Mouse (Mus musculus): ENCODE data around the gene Gm4969.
"Not testable (repeated sequence)": the region's sequence is repeated elsewhere in the genome, so short reads cannot be mapped to it uniquely, and the experiment has no call there.

Gene Gm4969

GRCm38 (mm10) chr7:19118028-19118771, at the start of gene Gm4969:
TSS of gene Gm4969 (minus strand) at chr7:19118368.
- peak; percentile 58 for DNase-seq

- no peak for DNase-seq
Observed at GRCm38 (mm10) chr7:19166990-19167389, 48.8 kb upstream of the Gm4969 start.

- DNase-seq, result no peak
Observed at GRCm38 (mm10) chr7:19165656-19166423, 47.7 kb upstream of the Gm4969 start, which contains the start of gene Gipr. TSS of gene Gipr (minus strand) at chr7:19166127.

GRCm38 (mm10) chr7:19164978-19165377, 46.8 kb upstream of the Gm4969 start:
- DNase-seq, result no peak

GRCm38 (mm10) chr7:19164189-19164588, 46.0 kb upstream of the Gm4969 start:
- no peak for DNase-seq

- DNase-seq, result no peak
Observed at GRCm38 (mm10) chr7:19163752-19164151, 45.6 kb upstream of the Gm4969 start.

- no peak for DNase-seq
Observed at GRCm38 (mm10) chr7:19162928-19163327, 44.8 kb upstream of the Gm4969 start.

GRCm38 (mm10) chr7:19160115-19160514, 41.9 kb upstream of the Gm4969 start:
- DNase-seq, result no peak

GRCm38 (mm10) chr7:19159411-19159810, 41.2 kb upstream of the Gm4969 start:
- DNase-seq, result no peak

- DNase-seq, result no peak
Observed at GRCm38 (mm10) chr7:19158601-19159000, 40.4 kb upstream of the Gm4969 start.

- DNase-seq, result peak; percentile 90
Observed at GRCm38 (mm10) chr7:19157160-19157800, 39.1 kb upstream of the Gm4969 start.

GRCm38 (mm10) chr7:19155825-19156475, 37.8 kb upstream of the Gm4969 start:
- no peak for DNase-seq

- no peak for DNase-seq
Observed at GRCm38 (mm10) chr7:19154796-19155195, 36.6 kb upstream of the Gm4969 start.

- DNase-seq, result not testable (repeated sequence)
Observed at GRCm38 (mm10) chr7:19151121-19151520, 33.0 kb upstream of the Gm4969 start.

- DNase-seq, result peak; percentile 96
Observed at GRCm38 (mm10) chr7:19149626-19150025, 31.5 kb upstream of the Gm4969 start, which contains the start of gene Snrpd2. TSS of gene Snrpd2 (plus strand) at chr7:19149722.

- peak; percentile 99 for DNase-seq
Observed at GRCm38 (mm10) chr7:19148875-19149541, 30.8 kb upstream of the Gm4969 start, which contains the start of gene Qpctl. TSS of gene Qpctl (minus strand) at chr7:19149291.

GRCm38 (mm10) chr7:19148180-19148874, 30.2 kb upstream of the Gm4969 start:
- no peak for DNase-seq

GRCm38 (mm10) chr7:19147497-19148045, 29.4 kb upstream of the Gm4969 start:
- no peak for DNase-seq

- no peak for DNase-seq
Observed at GRCm38 (mm10) chr7:19146793-19147192, 28.6 kb upstream of the Gm4969 start.

GRCm38 (mm10) chr7:19137380-19137779, 19.2 kb upstream of the Gm4969 start:
- no peak for DNase-seq

GRCm38 (mm10) chr7:19136673-19137334, 18.6 kb upstream of the Gm4969 start:
- DNase-seq, result peak; percentile 49

Data from layer of hippocampus, adult 9-11 months (tissue).